Mouse (Mus musculus) myocyte (in vitro differentiated cells): ENCODE measurements around the gene Aff1.

Experiments
- CEBPB ChIP-seq: IDR thresholded peaks from 2 replicates; pipeline ENCODE4 v1.6.1; 2011; ENCODE audit warnings: mild to moderate bottlenecking, moderate library complexity; ENCODE audit not compliant: poor library complexity, insufficient read depth, severe bottlenecking
- MAX ChIP-seq: IDR thresholded peaks from one replicate; pipeline ENCODE4 v1.6.1; 2011; ENCODE audit warnings: low read depth, mild to moderate bottlenecking, control low read depth
- MYOD1 ChIP-seq, 3 experiments: IDR thresholded peaks; one replicate each; pipeline ENCODE4 v1.6.1; 2011; ENCODE audit warnings: control low read depth in 2 of 3, low read depth in 2 of 3, mild to moderate bottlenecking in 2 of 3, moderate library complexity in 1 of 3; ENCODE audit not compliant: insufficient read length in 2 of 3, control insufficient read depth in 1 of 3
- MYOG ChIP-seq, 3 experiments: IDR thresholded peaks; one replicate each; pipeline ENCODE4 v1.6.1; 2011; ENCODE audit warnings: control low read depth in 2 of 3, low read depth in 2 of 3, mild to moderate bottlenecking in 2 of 3; ENCODE audit not compliant: insufficient read length in 2 of 3, control insufficient read depth in 1 of 3, insufficient read depth in 1 of 3
- POLR2A ChIP-seq: IDR thresholded peaks from one replicate; pipeline ENCODE4 v1.6.1; 2011; ENCODE audit warnings: low read depth, mild to moderate bottlenecking, control low read depth, moderate library complexity; ENCODE audit not compliant: insufficient read length
- REST ChIP-seq: IDR thresholded peaks from one replicate; pipeline ENCODE4 v1.6.1; 2011; ENCODE audit warnings: mild to moderate bottlenecking, control low read depth, moderate library complexity; ENCODE audit not compliant: insufficient read depth, insufficient read length
- TCF12 ChIP-seq: IDR thresholded peaks from one replicate; pipeline ENCODE4 v1.6.1; 2011; ENCODE audit warnings: mild to moderate bottlenecking, control low read depth; ENCODE audit not compliant: poor library complexity, insufficient read depth, severe bottlenecking
- TCF3 ChIP-seq: IDR thresholded peaks from one replicate; pipeline ENCODE4 v1.6.1; 2011; ENCODE audit warnings: low read depth, control low read depth; ENCODE audit not compliant: insufficient read length
- USF1 ChIP-seq: IDR thresholded peaks from one replicate; pipeline ENCODE4 v1.6.1; 2011; ENCODE audit warnings: low read depth, mild to moderate bottlenecking, control low read depth, moderate library complexity

DNA sequence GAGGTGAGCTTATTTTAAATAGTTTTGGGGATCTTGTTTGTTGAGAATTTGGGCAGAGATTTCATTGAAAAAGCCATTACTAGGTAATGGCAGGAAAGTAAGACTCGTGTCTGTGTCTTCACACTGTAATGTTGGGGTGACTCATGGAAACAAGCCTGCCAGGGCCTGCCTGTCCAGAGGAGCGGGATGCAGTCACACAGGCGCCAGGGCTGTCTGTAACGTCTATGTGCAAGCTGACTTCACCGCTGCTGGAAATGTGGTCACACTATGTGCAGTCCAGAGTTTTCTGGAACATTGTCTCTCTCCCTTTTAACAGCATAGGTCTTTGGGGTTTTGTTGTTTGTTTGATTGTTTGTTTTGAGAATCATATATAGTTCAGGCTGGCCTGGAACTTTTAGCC is 130.8 kb downstream of the Aff1 start:
- TF ChIP-seq MYOG (IDR thresholded peaks at IDR 0.05; ENCODE audit: control insufficient read depth in 1 of 3, insufficient read depth in 1 of 3, insufficient read length in 2 of 3, low read depth in 2 of 3) (no peak), TCF3 (no peak), MYOD1 (IDR thresholded peaks at IDR 0.05; ENCODE audit: control insufficient read depth in 1 of 3, insufficient read length in 2 of 3, low read depth in 2 of 3) (no peak), CEBPB (no peak), POLR2A (no peak), USF1 (no peak), REST (no peak), MAX (no peak), TCF12 (no peak)
